In genomic region chr7:145304153-145304552, GRCm38 (mm10) we compare ENCODE assay signal across 34 mouse cellular contexts. TPM values are rescaled to one million over a fixed set of nuclear protein-coding genes. Genes with fewer than 3 reads are reported as not detected.
"Had no signal": no experiment of that assay in that cellular context is flagged by ENCODE, and none has a peak within 500 bp of the region (broad histone marks: within the 10 kb centered on the region; RNA-seq: fewer than 3 reads in every experiment).

No protein-coding gene starts in this region.

- H3K27me3 ChIP-seq: embryonic facial prominence, embryonic 12.5 days; embryonic facial prominence, embryonic 13.5 days; embryonic facial prominence, embryonic 15.5 days; forebrain, embryonic 12.5 days; forebrain, embryonic 13.5 days; forebrain, embryonic 15.5 days had no signal

- H3K27ac ChIP-seq: embryonic facial prominence, embryonic 12.5 days; embryonic facial prominence, embryonic 13.5 days; embryonic facial prominence, embryonic 15.5 days; forebrain, embryonic 10.5 days; forebrain, embryonic 12.5 days; forebrain, embryonic 13.5 days; forebrain, embryonic 15.5 days; heart, adult 2 months had no signal

- H3K4me2 ChIP-seq: embryonic facial prominence, embryonic 12.5 days; embryonic facial prominence, embryonic 13.5 days; embryonic facial prominence, embryonic 15.5 days; forebrain, embryonic 12.5 days; forebrain, embryonic 13.5 days; forebrain, embryonic 15.5 days; heart, embryonic 12.5 days had no signal

- H3K4me3 ChIP-seq: embryonic facial prominence, embryonic 10.5 days; embryonic facial prominence, embryonic 12.5 days; embryonic facial prominence, embryonic 13.5 days; embryonic facial prominence, embryonic 15.5 days; erythroblast, embryonic 14.5 days; forebrain, embryonic 10.5 days; forebrain, embryonic 12.5 days; forebrain, embryonic 13.5 days; forebrain, embryonic 15.5 days; heart, adult 2 months; heart, embryonic 10.5 days; heart, embryonic 12.5 days had no signal

- H3K36me3 ChIP-seq: embryonic facial prominence, embryonic 10.5 days; embryonic facial prominence, embryonic 12.5 days; embryonic facial prominence, embryonic 13.5 days; embryonic facial prominence, embryonic 15.5 days; forebrain, embryonic 10.5 days; forebrain, embryonic 12.5 days; forebrain, embryonic 15.5 days; heart, embryonic 10.5 days; heart, embryonic 12.5 days had no signal

- H3K9ac ChIP-seq: embryonic facial prominence, embryonic 12.5 days; embryonic facial prominence, embryonic 13.5 days; embryonic facial prominence, embryonic 15.5 days; forebrain, embryonic 12.5 days; forebrain, embryonic 13.5 days; forebrain, embryonic 15.5 days; forebrain, postnatal 0 days; heart, embryonic 12.5 days had no signal

- DNase-seq: cerebellum, adult 8-10 months; cerebellum, adult 9-10 months; cerebellum, adult 9-11 months; cerebellum, postnatal 14 days; cerebellum, postnatal 36 days; embryo, embryonic 11 days; forebrain, postnatal 0 days; gastrocnemius, adult 2 months; gastrocnemius, postnatal 10 days; gastrocnemius, postnatal 14 days; gastrocnemius, postnatal 25 days; gastrocnemius, postnatal 36 days; heart, adult 18-20 months; heart, adult 2 months had no signal

- ATAC-seq: forebrain, embryonic 13.5 days; forebrain, embryonic 14.5 days; forebrain, embryonic 15.5 days; forebrain, embryonic 16.5 days; forebrain, postnatal 0 days had no signal

- H3K9me3 ChIP-seq: embryonic facial prominence, embryonic 10.5 days; embryonic facial prominence, embryonic 12.5 days; embryonic facial prominence, embryonic 13.5 days; embryonic facial prominence, embryonic 15.5 days; forebrain, embryonic 10.5 days; forebrain, embryonic 12.5 days; forebrain, embryonic 13.5 days; forebrain, embryonic 15.5 days; heart, embryonic 10.5 days; heart, embryonic 12.5 days had no signal

RNA-seq across cellular contexts. Expression of gene Mrgprf, which starts 3.5 kb away (rescaled TPM):
- polyA plus RNA-seq: erythroblast, embryonic 14.5 days had no signal

RNA-seq across cellular contexts. Expression of gene Mrgprd, which starts 10.5 kb away (rescaled TPM):
- polyA plus RNA-seq: cerebellum, adult 2 months; cortical plate, adult 2 months; embryonic facial prominence, embryonic 10.5 days; embryonic facial prominence, embryonic 11.5 days; embryonic facial prominence, embryonic 12.5 days; embryonic facial prominence, embryonic 13.5 days; embryonic facial prominence, embryonic 14.5 days; embryonic facial prominence, embryonic 15.5 days; erythroblast, embryonic 14.5 days; forebrain, embryonic 10.5 days; forebrain, embryonic 11.5 days; forebrain, embryonic 12.5 days; forebrain, embryonic 13.5 days; forebrain, embryonic 14.5 days; forebrain, embryonic 15.5 days; forebrain, embryonic 16.5 days; forebrain, postnatal 0 days; frontal cortex, adult 2 months; gonadal fat pad, adult 2 months; heart, adult 2 months; heart, embryonic 10.5 days; heart, embryonic 12.5 days had no signal

RNA-seq across cellular contexts. Expression of gene Tpcn2, which starts 20.3 kb away (rescaled TPM):
- polyA plus RNA-seq: erythroblast, embryonic 14.5 days had no signal
